Mouse (Mus musculus): ENCODE data around the gene Mutyh. TPM values are rescaled to one million over a fixed set of nuclear protein-coding genes. Genes with fewer than 3 reads are reported as not detected.

Gene Mutyh
- polyA plus RNA-seq, 1 experiment from 2014 or later = 17.0 TPM

DNA sequence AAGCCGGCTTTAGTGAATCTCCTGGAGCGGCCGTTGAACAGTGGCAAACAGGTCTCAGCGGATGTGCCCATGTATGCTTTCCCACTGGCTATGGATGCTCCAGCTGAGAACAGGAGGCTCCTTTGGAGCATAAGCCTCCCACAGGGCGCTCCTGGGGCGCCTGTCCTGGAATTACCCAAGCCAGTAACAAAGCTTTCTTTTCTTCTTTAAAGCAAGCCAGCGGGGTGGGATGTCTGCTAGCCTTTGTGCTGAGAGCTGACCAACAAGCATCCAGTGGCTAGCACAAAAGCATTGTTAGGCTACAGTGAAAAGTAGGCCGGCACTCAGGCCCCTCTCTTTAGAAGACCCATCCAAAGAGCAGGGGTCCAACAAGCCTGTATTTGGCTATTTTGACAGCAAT lies 25.4 kb upstream of the Mutyh start:
- H3K27ac ChIP-seq (ENCODE audit: low read length) = no peak overlapping the region
- WGBS = 31% methylated on average over 8 of the region's 8 CpGs
- ATAC-seq (ENCODE audit: low read depth) = no peak
- H3K9ac ChIP-seq (ENCODE audit: low read length) = no peak overlapping the region
- H3K4me3 ChIP-seq (ENCODE audit: low read length) = no peak overlapping the region
- H3K36me3 ChIP-seq (ENCODE audit: control insufficient read depth, insufficient read depth, low read length) = no peaks in the 10 kb centered on the region
- no peaks in the 10 kb centered on the region for H3K4me1 ChIP-seq (replicated peaks; ENCODE audit: control insufficient read depth, insufficient read depth, low read length)
- no peaks in the 10 kb centered on the region for H3K9me3 ChIP-seq (ENCODE audit: control insufficient read depth, low read length)
- H3K4me2 ChIP-seq (ENCODE audit: low read depth, low read length) = no peak overlapping the region
- no peaks in the 10 kb centered on the region for H3K27me3 ChIP-seq (ENCODE audit: control insufficient read depth, insufficient read depth, low read depth, low read length)

DNA sequence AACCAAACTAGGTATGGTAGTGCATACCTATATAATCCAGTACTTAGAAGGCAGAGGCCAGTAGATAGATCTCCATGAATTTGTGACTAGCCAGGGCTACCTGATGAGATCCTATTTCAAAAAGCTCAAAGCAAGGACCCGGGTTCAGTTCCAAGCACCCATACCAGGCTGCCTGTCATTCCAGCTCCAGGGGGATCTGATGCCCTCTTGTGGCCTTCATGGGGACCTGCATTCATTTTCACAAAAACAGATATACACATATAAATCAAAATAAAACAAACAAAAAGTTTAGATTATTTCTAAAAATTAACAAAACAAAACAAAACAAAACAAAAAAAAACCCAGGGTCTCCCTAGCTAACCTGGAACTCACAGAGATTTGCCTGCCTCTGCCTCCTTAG lies 20.9 kb upstream of the Mutyh start:
- no peak overlapping the region for H3K9ac ChIP-seq (ENCODE audit: low read length)
- no peak overlapping the region for H3K4me2 ChIP-seq (ENCODE audit: low read depth, low read length)
- no peaks in the 10 kb centered on the region for H3K4me1 ChIP-seq (replicated peaks; ENCODE audit: control insufficient read depth, insufficient read depth, low read length)
- no peaks in the 10 kb centered on the region for H3K9me3 ChIP-seq (ENCODE audit: control insufficient read depth, low read length)
- H3K27me3 ChIP-seq (ENCODE audit: control insufficient read depth, insufficient read depth, low read depth, low read length) = no peaks in the 10 kb centered on the region
- 96% methylated on average over 1 of the region's 1 CpGs for WGBS
- H3K27ac ChIP-seq (ENCODE audit: low read length) = no peak overlapping the region
- ATAC-seq (ENCODE audit: low read depth) = no peak
- no peak overlapping the region for H3K4me3 ChIP-seq (ENCODE audit: low read length)
- H3K36me3 ChIP-seq (ENCODE audit: control insufficient read depth, insufficient read depth, low read length) = no peaks in the 10 kb centered on the region

DNA sequence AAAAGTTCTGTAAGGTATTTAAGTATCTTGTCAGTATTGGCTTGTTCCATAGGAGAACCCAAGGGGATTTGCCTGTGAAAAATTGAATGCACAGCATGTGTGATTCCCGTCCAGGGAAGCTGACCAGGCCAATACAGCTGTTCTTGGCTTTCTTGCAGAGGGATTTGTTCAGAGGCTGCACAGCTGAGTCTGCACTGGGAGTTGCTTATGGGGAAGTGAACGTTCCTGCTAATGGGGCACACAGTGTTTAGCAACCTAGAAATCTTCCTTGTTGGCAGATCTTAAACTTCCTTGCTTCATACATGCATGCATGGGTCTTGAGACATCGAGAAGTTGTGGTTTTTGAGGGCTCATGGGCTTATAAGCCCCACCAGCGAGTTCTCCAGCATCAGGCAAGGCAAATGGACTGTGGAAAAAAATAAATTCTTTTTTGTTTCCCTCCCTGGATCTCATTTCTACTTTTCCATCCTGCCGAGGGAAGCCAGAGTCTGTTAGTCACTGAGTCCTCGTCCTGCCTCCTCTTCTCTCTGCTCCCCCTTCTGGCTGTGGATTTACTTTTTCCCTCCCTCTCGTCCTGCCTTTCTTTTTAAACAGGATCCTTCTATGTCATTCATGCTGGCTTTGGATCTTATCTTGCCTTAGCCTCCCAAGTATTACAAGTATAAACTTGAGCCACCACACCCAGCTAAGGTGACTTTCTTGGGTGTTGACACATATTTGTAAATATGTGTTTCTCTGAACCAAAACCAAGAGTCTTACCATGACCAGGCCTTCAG lies 19.4 kb upstream of the Mutyh start:
- Histone ChIP-seq H3K27me3 (ENCODE audit: control insufficient read depth, insufficient read depth, low read depth, low read length) (no peaks in the 10 kb centered on the region), H3K9me3 (ENCODE audit: control insufficient read depth, low read length) (no peaks in the 10 kb centered on the region), H3K4me3 (ENCODE audit: low read length) (no peak overlapping the region), H3K4me2 (ENCODE audit: low read depth, low read length) (no peak overlapping the region), H3K9ac (ENCODE audit: low read length) (no peak overlapping the region), H3K36me3 (ENCODE audit: control insufficient read depth, insufficient read depth, low read length) (no peaks in the 10 kb centered on the region), H3K27ac (ENCODE audit: low read length) (no peak overlapping the region), H3K4me1 (replicated peaks; ENCODE audit: control insufficient read depth, insufficient read depth, low read length) (no peaks in the 10 kb centered on the region)
- WGBS = 39% methylated on average over 7 of the region's 7 CpGs
- ATAC-seq (ENCODE audit: low read depth) = no peak

DNA sequence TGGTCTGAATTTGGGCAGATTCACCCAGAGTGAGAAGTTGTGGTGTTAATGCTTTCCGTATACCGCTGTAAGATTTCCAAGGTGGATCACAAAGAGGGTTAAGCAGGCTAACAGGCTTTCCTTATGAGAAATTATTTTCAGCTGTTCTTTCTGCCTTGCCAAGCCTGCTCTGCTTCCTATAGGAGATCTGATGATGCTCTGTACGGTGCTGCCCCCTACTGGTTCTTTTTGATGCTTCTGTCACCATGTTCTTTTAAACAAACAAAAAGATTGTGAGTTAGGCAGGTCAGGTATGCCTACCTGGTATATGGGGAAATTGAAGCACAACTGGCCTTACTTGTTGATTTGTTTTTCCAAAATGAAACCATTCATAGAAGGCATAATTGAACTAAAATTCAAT lies 18.6 kb upstream of the Mutyh start:
- 10% methylated on average over 3 of the region's 3 CpGs for WGBS
- Histone ChIP-seq H3K4me3 (ENCODE audit: low read length) (no peak overlapping the region), H3K36me3 (ENCODE audit: control insufficient read depth, insufficient read depth, low read length) (no peaks in the 10 kb centered on the region), H3K27me3 (ENCODE audit: control insufficient read depth, insufficient read depth, low read depth, low read length) (no peaks in the 10 kb centered on the region), H3K4me1 (replicated peaks; ENCODE audit: control insufficient read depth, insufficient read depth, low read length) (no peaks in the 10 kb centered on the region), H3K9me3 (ENCODE audit: control insufficient read depth, low read length) (no peaks in the 10 kb centered on the region), H3K4me2 (ENCODE audit: low read depth, low read length) (no peak overlapping the region), H3K9ac (ENCODE audit: low read length) (no peak overlapping the region), H3K27ac (ENCODE audit: low read length) (no peak overlapping the region)
- ATAC-seq (ENCODE audit: low read depth) = peak; percentile 62; the same call in 1 of the 2 replicates

DNA sequence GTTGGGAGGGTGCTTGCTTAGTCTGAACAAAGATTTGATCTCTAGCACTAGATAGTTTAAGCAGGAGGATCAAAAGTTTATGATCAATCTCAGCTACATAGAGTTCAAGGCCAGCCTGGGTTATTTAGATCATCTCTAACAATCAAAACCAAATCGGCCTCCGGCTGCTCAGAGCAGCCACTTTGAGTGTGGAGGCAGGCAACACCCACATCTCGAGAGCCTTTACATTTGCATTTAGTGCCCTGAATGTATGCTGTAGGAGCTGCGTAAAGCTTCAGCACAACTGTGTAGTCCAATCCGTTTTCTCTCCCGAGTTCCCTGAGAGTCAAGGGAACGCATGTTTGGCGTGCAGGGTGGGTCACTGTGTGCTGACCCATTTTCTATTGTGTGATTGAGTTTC lies 15.1 kb upstream of the Mutyh start:
- H3K4me2 ChIP-seq (ENCODE audit: low read depth, low read length) = no peak overlapping the region
- no peak overlapping the region for H3K9ac ChIP-seq (ENCODE audit: low read length)
- WGBS = 90% methylated on average over 8 of the region's 8 CpGs
- H3K4me1 ChIP-seq (replicated peaks; ENCODE audit: control insufficient read depth, insufficient read depth, low read length) = no peaks in the 10 kb centered on the region
- no peak overlapping the region for H3K4me3 ChIP-seq (ENCODE audit: low read length)
- H3K36me3 ChIP-seq (ENCODE audit: control insufficient read depth, insufficient read depth, low read length) = no peaks in the 10 kb centered on the region
- no peaks in the 10 kb centered on the region for H3K27me3 ChIP-seq (ENCODE audit: control insufficient read depth, insufficient read depth, low read depth, low read length)
- ATAC-seq (ENCODE audit: low read depth) = no peak
- no peak overlapping the region for H3K27ac ChIP-seq (ENCODE audit: low read length)
- H3K9me3 ChIP-seq (ENCODE audit: control insufficient read depth, low read length) = no peaks in the 10 kb centered on the region

DNA sequence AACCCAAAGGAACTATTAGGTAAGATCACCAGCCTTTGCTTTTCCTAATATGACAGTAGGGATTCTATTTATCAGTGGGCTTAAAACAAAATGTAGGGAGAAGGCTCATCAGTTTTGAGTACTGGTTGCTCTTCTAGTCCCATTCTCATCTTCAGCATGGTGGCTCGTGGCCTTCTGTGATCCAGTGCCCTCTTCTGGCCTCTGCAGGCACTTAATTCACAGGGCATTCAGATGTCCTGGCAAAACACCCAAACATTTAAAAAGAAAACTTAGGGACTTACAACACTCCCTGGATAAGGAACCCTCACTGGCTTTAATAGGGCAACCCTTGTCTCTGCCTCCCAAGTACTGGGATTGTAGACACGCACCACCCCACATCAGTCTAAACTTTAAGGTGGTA lies 13.2 kb upstream of the Mutyh start:
- H3K36me3 ChIP-seq (ENCODE audit: control insufficient read depth, insufficient read depth, low read length) = no peaks in the 10 kb centered on the region

DNA sequence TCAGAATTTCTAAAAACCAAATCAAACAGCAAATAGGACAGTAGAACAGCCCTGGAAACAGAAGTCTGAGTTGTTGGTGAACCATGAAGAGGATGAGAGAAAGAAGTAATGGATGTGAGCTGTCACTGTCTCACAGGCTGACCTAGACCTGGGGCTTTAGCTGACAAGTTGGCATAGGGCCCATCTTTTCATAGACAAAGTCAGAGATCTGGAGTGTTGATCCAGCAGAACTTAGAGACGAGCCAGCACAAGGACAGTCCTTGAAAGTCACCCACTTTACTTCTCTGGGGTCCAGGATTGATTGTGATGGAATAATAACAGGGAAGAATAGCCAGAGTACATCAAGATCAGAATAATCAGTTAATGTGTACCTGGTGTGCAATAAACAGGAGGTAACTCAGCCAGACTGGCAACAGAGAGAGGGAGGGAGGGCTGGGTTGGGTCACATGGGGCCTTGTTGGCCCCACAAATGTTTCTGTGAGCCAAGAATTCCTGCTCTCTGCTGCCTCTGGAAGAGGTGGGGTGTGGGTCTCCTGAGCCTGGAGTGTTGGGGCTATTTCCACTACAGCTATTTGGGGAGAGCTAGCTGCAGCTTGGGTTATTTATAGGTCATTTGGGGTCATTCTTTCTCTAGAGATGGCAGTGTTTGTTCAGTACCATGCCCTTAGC lies 10.9 kb upstream of the Mutyh start:
- Histone ChIP-seq H3K4me2 (ENCODE audit: low read depth, low read length) (no peak overlapping the region), H3K27me3 (ENCODE audit: control insufficient read depth, insufficient read depth, low read depth, low read length) (no peaks in the 10 kb centered on the region), H3K36me3 (ENCODE audit: control insufficient read depth, insufficient read depth, low read length) (no peaks in the 10 kb centered on the region), H3K9ac (ENCODE audit: low read length) (no peak overlapping the region), H3K4me1 (replicated peaks; ENCODE audit: control insufficient read depth, insufficient read depth, low read length) (no peaks in the 10 kb centered on the region), H3K27ac (ENCODE audit: low read length) (no peak overlapping the region), H3K9me3 (ENCODE audit: control insufficient read depth, low read length) (no peaks in the 10 kb centered on the region), H3K4me3 (ENCODE audit: low read length) (no peak overlapping the region)
- 29% methylated on average over 1 of the region's 1 CpGs for WGBS
- ATAC-seq (ENCODE audit: low read depth) = no peak

More for the DNA sequence above, 13.2 kb upstream of the Mutyh start:
- Histone ChIP-seq H3K27me3 (ENCODE audit: control insufficient read depth, insufficient read depth, low read depth, low read length) (no peaks in the 10 kb centered on the region), H3K4me3 (ENCODE audit: low read length) (no peak overlapping the region), H3K4me2 (ENCODE audit: low read depth, low read length) (no peak overlapping the region), H3K4me1 (replicated peaks; ENCODE audit: control insufficient read depth, insufficient read depth, low read length) (no peaks in the 10 kb centered on the region), H3K27ac (ENCODE audit: low read length) (no peak overlapping the region), H3K9ac (ENCODE audit: low read length) (no peak overlapping the region), H3K9me3 (ENCODE audit: control insufficient read depth, low read length) (no peaks in the 10 kb centered on the region)
- 67% methylated on average over 2 of the region's 2 CpGs for WGBS
- no peak for ATAC-seq (ENCODE audit: low read depth)

DNA sequence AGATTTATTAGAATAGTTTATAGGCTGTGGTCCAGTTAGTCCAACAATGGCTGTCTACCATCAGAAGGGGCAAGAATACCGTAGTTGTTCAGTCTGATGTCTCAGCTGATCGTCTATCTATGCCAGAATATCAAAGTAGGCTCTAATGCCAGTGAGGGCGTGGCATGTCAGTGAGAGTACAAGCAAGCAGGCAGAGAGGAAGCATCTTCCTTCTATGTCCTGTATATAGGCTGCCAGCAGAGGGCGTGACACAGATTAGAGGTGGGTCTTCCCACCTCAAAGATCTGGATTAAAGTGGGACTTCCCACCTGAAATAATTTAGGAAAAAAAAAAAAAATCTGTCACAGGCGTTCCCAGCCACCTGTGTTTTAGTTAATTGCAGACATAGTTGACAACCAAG lies 7.6 kb upstream of the Mutyh start:
- H3K4me2 ChIP-seq (ENCODE audit: low read depth, low read length) = no peak overlapping the region
- no peak overlapping the region for H3K27ac ChIP-seq (ENCODE audit: low read length)
- WGBS = 35% methylated on average over 5 of the region's 5 CpGs
- H3K9me3 ChIP-seq (ENCODE audit: control insufficient read depth, low read length) = no peaks in the 10 kb centered on the region
- H3K27me3 ChIP-seq (ENCODE audit: control insufficient read depth, insufficient read depth, low read depth, low read length) = no peaks in the 10 kb centered on the region
- H3K36me3 ChIP-seq (ENCODE audit: control insufficient read depth, insufficient read depth, low read length) = peaks cover 19% of the 10 kb centered on the region
- no peak overlapping the region for H3K4me3 ChIP-seq (ENCODE audit: low read length)
- no peak overlapping the region for H3K9ac ChIP-seq (ENCODE audit: low read length)
- ATAC-seq (ENCODE audit: low read depth) = no peak
- no peaks in the 10 kb centered on the region for H3K4me1 ChIP-seq (replicated peaks; ENCODE audit: control insufficient read depth, insufficient read depth, low read length)

DNA sequence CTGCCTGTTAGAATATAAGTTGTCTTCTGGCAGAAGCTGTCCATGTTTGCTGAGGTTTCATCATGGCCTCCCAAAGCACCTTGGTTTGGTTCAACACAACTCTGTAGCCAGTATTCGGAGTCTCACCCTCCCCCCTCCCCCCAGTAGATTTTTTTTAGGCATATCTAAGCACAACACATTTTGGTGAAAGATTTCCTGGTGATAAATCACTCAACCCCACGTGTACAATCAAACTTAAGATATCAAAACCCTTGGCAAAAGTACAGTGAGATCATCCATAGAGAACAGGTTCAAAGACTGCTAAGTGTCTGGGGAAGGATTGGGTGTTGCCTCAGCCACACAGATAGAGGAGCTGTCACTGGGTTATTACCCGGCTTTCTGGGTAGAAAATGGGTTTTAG lies 3.5 kb downstream of the Mutyh start:
- Histone ChIP-seq H3K4me3 (ENCODE audit: low read length) (no peak overlapping the region), H3K27ac (ENCODE audit: low read length) (no peak overlapping the region), H3K4me2 (ENCODE audit: low read depth, low read length) (no peak overlapping the region), H3K9me3 (ENCODE audit: control insufficient read depth, low read length) (no peaks in the 10 kb centered on the region), H3K27me3 (ENCODE audit: control insufficient read depth, insufficient read depth, low read depth, low read length) (no peaks in the 10 kb centered on the region), H3K4me1 (replicated peaks; ENCODE audit: control insufficient read depth, insufficient read depth, low read length) (peaks cover 8% of the 10 kb centered on the region), H3K9ac (ENCODE audit: low read length) (no peak overlapping the region), H3K36me3 (ENCODE audit: control insufficient read depth, insufficient read depth, low read length) (no peaks in the 10 kb centered on the region)
- 48% methylated on average over 3 of the region's 3 CpGs for WGBS
- ATAC-seq (ENCODE audit: low read depth) = no peak
